Mouse (Mus musculus): ENCODE data around the gene Gm21319.
"Not testable (repeated sequence)": the region's sequence is repeated elsewhere in the genome, so short reads cannot be mapped to it uniquely, and the experiment has no call there.

The Gm21319 gene

GRCm38 (mm10) chr12:87775655-87776054, at the start of gene Gm21319:
Gm21319 (minus strand) TSS chr12:87775755.
- DNase-seq = not testable (repeated sequence)

- DNase-seq = not testable (repeated sequence)
These were observed 40.7 kb upstream of the Gm21319 start, which contains the start of gene BB287469 for GRCm38 (mm10) chr12:87816277-87816676. BB287469 (plus strand) TSS chr12:87816577.

GRCm38 (mm10) chr12:87797971-87798370, 22.4 kb upstream of the Gm21319 start:
- not testable (repeated sequence) for DNase-seq

GRCm38 (mm10) chr12:87795212-87795611, 19.7 kb upstream of the Gm21319 start, which contains the start of gene Gm21936:
Gm21936 (plus strand) TSS chr12:87795512.
- not testable (repeated sequence) for DNase-seq

Data from embryo, embryonic 11 days (tissue).